Mouse (Mus musculus) spleen, adult 18-20 months (tissue): ENCODE results near the gene Rer1.

Experiments used
- DNase-seq, 2 experiments: peaks; one replicate each; pipeline ENCODE4 v3.0.0; 2022; ENCODE audit warnings: mixed read lengths in 2 of 2

The Rer1 gene

DNA sequence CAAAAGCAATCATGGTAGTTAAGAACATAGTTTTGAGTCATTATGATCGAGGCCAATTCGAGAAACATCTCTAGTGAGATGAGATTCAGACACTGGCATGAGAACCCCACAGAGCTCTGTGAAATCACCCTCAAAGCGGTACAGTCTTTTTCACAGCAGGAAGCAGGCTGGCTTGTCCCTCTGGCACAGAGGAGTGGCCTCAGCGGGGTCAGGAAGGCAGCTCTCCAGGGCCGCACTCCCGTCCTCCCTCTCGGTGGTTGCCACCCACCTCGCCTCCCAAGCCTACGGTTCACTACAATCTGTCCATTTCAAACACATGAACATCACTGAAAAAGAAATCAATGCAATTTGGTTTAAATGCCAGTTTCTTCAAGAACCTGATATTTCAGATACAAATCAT lies 11.8 kb downstream of the Rer1 start:
- DNase-seq, result no peak

DNA sequence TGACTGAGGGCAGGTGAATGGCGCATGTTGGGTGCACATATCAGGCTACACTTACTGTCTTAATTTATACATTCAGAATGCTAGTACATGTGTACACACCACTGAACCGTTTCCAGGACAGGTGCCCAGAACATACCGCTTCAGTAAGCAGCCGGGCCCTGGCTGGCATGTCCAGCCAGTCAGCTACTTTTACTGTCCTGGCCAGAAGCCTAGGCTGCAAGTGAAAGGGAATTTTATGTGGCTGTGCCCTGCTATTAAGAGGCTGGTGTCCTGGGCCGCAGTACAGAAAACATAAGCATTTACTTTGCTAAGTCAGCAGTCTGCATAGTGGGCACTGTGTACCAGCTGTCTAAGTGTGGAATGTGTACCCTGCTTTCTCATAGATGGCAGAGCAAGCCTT lies 15.3 kb downstream of the Rer1 start:
- no peak for DNase-seq

DNA sequence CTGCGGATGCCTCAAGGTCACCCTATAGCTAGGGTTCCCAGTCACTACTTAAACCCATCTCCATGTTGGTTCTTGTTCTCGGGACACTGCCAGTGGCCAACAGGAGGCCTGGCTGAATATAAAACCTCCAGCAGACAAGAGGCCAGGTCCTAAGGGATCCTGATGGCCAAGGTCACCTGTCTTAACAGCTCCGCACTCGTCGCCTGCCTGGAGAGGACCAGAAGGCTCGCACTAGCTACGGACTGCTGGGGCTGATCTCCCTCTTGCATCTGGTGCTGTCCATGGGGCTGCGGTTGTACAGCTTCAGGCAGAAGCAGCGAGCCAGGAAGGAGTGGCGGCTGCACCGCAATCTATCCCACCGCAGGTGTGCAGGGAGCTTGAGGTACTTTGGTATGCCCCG lies 16.0 kb downstream of the Rer1 start:
- no peak for DNase-seq

DNA sequence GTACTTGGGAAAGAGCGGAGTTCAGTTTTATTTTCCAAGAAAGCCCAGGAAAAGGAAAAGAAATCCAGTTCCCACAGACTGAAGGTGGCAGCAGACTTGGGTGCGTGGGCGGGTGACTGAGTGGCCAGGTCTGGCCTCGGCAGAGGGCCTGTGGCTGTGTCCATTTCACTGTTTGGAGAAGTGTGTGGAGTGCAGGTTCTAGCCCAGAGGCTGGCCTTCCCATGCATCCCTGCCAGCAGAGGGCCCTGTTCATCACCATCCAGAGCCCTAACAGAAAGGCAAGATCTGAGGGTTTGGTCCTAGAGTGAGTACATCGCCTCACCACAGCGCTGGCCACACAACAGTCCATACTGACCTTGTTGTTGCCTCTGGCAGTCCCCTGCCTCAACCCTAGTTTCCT lies 17.0 kb downstream of the Rer1 start:
- DNase-seq, result no peak

DNA sequence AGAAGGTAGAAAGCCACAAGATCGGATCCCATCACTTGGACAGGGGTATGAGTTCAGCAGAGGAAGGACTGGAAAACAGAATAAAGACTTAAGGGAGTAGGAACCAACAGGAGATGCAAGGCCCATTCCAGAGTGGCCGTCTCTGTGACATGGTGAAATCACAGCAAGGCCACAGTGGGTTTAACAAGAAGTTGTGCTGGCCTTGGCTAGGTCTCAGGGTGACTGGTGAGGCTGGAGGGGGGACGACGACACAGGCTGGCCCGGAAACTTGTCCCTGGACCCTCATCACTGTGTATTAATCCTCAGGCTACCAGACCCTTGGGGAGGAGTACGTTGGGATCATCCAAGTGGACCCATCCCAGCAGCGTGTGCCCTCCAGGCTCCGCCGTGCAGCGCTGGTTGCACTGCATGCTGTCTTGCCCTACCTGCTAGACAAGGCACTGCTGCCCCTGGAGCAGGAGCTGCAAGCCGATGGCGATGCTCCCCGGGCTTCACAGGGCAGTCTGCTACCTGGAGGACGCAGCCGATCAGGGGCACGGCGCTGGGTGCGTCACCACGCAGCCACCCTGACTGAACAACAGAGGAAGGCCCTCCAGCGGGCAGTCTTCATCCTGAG lies 17.7 kb downstream of the Rer1 start:
- DNase-seq, result no peak

DNA sequence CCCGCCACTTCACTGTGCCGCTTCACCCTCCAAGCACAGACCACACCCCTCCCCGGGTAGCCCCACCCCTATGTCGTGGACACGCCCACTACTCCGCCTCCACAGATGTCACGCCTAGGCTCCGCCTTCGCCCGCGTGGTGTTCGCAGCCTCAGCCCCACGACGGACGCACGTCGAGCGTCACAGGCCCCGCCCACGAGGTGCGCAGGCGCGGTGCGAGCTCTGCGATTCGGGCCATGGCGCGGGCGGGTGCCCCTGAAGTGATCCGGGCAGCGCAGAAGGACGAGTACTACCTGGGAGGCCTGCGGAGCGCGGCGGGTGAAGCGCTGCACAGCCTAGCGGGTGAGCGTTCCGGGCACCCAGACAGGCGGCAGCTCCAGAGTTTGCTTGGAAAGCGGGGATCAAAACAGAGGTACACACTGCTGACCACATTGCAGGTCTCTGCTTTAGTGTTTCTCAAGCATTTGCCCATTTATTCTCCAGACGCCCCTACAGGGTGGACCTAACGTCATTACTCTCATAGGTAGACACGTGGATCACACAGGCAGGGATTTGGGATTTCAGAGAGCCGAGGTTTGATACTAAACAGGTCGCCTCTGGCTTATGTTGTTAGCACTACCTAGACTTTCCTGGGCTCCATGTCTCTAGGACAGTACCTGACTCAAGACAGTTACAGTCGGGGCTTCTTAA lies 19.2 kb downstream of the Rer1 start, which contains the start of gene Pex10:
Pex10 (plus strand) TSS at position 183 of the 689 bp plus-strand sequence.
- peak; percentile 96 to 98 for DNase-seq

DNA sequence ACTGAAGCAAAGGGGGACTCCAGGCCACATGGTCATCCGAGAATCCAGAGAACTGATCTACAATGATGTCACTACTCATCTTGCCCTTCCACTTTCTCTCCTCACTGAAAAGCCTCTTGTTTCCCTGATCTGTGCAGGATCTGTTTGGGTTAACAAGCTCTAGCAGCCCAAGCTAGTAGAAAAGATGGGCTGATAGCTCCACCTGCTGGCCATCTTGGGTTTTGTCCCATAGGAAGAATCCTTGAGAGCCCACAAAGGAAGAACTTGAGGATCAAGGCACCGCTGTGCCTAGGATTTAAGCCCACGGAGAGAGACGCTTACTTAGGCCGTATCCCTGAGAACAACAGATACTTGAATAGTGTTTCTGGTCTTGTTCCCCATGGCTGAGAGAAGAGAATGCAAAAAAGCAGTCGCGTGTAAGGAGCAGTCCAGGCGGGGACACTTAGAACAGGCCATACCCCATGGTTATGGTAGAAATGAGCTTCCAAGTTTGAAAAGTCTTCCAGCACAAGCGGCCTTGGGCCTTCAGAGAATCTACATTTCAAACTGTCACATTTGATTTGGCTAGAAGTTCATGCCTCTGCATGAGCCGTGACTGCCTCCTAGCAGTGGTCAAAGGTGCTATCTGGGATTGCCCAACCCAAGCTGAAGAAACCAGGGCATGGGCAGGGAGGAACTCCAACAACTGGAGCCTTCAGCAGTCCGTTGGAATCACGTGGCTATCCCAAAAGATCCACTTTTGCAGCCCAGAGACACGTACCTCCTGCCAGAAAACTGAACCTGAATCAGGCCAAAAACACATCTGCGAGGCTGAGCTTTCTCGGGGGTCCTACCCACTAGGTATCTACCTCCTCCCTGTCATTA lies 20.0 kb downstream of the Rer1 start:
- peak; percentile 61 to 81 for DNase-seq

DNA sequence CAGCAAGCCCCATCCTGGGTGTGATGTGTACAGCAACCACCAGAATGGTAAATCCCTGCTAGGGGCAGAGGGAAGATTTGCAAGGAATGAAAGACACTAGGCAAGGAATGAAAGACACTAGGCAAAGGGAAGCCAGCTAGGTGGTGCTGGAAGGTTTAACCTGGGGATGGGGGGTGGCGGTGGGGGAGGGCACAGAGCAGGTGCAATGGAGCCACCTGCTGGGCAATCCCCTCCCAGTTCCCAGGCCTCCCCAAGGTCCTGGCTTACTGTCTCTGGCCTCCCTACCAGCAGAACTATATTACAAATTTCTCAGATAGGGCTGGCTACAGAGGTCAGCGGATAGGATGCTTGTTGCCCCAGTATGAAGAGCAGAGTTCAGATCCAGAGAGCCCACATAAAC lies 21.7 kb downstream of the Rer1 start:
- no peak for DNase-seq

DNA sequence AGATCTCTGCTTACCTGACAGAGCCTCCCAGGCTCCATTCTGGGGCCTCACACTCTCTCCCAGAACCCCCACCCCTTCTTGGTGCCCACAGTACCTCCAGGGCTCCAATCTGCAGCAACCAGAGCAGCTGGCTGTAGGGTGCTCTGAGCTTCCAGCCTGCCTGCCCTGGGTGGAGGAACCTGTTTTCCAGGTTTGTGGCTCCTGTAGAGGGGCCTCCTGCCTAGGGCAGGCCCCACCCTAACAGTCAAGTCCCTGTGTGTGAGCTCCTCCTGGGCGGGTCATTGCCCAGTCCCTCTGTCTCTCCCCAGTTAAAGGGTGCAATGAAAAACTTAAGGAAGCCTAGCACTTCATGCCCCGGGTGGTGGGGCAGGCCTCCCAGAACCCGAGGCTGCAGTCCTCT lies 22.3 kb downstream of the Rer1 start:
- no peak for DNase-seq

DNA sequence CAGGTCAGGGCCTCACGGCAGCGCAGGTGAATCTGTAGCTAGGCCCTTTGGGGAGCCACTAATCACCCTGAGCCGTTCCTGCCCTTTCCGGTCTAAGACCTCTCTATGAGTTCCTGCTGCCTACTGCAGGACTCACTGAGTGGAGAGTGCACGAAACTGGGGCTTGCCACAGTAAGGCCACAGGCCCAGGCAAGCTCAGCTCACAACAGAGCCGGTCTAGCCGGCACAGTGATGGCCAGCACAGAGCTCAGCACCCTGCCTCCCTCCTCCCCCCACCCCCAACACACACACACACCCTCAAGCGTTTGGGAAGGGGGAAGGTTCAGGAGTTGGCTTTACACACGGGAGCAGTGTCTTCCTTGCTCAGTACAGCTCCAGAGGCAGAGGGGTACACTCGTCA lies 27.9 kb downstream of the Rer1 start:
- DNase-seq, result no peak

DNA sequence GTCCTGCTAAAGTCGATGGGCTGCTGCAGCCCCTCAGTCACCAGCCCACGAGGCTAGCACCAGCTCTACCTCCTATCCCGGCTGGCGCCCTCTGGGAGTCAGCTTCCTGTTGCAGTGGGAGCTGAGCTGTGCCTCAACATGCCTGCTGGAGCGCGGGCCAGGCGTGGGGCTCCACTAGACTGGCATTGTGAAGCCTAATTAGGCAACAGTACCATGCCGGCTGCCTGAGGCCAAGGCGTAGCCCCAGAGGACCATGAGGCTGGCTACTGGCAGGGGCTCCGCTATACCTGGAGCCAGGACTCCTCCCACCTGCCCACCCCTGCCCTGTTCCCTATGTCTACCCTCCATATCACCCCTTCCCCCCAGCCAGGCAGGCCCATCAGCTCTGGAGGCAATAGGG lies 29.5 kb downstream of the Rer1 start, which contains the start of gene Plch2:
Plch2 (minus strand) TSS at position 61 of the 400 bp plus-strand sequence.
- DNase-seq, result no peak

DNA sequence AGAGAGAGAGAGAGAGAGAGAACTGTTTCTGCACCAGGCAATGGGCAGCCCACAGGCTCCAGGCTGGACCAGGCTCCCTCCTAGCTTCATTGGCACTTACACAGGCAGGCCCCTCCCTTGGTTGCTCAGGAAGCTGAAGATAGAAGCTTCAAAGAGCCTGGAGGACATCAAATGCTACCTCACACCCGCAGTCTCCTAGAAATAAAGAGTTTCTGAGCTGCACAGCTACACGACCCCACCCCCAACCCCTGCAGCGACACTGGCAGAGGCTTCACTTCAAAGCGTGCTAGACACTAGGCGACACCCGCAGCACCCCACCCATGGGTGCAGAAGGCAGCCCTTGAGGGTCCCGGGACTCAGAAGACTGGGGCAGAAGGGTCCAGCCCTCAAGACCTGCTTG lies 36.1 kb downstream of the Rer1 start:
- DNase-seq, result peak in 1 of 2 experiments; percentile 26

DNA sequence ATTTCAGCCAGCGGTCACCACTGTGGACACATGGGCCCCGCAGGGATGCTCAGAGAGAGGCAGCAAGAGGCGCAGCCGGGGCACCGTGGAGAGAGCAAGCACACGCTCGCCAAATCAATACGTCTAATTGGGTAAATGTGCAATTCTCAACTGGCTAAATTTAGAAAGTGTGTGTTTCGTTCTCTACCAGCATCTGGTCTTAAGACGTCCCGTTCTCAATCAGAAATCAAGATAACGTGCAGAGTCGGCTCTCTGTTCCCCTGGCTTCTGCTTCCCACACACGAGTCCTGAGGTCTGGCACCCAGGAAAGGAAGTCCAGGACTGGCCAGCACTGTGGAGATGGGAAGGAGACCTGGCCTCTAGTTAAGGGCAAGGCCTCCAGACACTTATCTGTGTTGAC lies 39.5 kb downstream of the Rer1 start:
- DNase-seq, result no peak

DNA sequence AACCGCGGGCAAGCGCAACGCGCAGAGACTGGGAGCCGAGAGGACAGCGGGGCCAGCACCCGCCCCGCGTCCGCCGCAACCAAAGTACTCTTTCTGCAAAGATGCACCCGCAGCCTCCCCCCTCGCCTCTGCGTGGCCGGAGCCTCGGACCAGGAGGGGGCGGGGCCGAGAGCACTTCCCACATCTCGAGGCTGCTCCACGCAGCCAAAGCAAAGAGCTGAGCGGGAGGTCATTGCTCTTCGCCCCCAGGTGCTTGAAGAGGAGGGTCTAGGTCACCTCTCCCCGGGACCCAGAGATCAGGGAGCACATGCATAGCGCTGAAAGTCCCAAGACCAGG lies 42.9 kb downstream of the Rer1 start:
- DNase-seq, result no peak

DNA sequence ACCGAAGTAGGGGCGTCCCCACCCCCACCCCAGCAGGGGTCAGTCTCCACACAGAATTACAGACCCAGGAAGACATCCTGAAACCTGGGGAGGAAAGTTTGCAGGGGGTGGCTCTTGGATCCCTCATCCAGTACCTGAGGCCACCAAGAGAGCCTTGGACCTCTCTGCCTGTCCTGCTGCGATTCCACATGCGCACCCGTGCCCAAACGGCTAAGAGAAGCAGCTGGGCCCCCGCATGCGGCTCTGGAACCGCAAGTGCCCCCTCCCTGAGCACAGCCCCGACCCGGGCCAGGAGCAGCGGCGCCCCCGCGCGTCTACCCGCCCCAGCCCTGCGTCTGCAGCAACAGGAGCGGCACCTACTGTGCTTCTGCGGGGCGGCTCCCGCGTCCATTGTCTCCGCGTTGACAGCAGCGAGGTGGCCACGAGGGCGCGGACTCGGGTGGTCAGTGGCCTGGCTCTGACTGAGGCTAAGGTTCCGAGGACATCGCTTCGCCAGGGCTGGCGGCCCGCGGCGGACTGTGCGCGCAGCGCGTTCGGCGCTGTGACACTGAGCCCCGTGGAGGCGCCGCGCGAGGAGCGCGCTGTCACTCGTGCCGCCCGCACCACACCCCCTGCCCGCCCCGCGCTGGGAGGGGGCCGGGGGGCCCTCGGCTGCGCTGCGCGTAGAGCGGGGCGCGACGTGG lies 43.4 kb downstream of the Rer1 start:
- DNase-seq, result no peak

DNA sequence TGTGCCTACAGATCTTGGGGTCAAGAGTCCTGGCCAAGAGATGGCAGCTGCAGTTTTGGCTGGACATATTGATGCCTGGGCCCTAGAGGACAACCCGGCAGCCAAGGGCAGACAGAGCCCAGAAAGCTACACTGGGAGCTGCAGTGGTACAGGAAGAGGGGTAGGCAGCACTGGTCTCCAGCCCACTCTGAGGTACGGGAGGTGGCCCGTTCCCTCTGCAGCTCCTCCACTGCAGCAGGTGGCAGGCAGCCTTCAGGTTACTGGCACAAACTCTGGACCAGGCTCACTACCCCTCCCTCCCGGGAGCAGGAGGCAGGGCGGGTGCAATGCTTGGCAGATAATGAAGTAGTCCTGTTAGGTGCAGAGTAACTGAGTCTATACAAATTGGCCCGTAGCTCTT lies 45.5 kb downstream of the Rer1 start:
- no peak for DNase-seq

DNA sequence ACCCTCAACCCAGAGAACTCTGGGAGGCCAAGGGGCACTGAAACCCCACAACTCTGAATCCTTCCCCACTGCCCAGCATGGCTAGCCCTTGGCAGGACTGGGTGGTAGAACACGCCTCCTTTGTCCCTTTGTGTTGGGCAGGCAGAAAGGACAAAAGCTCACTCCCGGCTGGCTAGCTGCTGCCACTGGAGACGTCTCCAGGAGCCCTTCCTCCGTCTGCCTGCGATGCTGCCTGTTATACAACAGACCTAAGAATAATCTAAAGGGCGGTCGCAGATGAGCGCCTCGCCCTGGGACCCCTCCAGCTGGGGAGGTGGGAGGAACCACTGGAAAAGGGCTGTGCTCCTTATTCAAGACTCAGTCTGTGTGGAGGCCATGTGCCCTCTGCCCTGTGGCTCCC lies 46.0 kb downstream of the Rer1 start:
- no peak for DNase-seq

DNA sequence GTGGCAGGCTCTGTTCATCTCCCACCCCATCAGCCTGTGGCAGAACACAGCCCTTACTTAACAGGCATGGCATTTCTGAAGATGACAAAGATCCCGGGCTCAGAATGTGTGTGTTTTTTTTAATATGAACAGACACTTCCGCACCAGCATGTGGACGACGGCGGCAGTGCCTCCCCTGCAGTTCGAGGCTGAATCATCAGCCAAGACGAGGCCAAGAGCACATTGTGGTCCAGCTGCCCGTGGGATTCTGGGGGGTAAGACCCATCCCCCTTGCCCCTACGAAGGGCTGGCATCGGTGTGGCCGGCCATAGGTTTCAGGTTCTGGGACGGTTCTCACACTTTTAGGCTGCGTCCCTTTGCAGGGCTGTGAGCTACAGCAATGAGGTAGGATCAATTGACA lies 51.4 kb downstream of the Rer1 start:
- DNase-seq, result no peak

DNA sequence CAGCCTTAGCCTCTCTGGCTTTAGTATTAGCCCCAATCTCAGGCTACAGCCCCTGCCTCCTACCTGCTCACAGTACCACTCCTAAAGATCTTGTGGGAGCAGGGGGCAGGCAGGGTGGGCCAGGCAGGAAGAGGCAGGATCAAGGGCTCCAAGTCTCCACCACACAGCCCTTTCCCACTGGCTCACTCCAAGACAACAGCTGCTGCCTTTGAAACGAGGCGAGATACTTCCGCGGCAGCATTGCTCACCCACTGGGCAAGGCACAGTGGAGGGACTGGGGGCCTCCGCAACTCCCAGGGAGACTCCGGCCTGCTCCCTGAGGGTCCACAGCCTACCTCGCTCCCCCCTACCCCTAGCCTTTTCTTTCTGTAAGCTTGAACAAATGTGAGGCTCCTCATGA lies 52.0 kb downstream of the Rer1 start:
- no peak for DNase-seq

DNA sequence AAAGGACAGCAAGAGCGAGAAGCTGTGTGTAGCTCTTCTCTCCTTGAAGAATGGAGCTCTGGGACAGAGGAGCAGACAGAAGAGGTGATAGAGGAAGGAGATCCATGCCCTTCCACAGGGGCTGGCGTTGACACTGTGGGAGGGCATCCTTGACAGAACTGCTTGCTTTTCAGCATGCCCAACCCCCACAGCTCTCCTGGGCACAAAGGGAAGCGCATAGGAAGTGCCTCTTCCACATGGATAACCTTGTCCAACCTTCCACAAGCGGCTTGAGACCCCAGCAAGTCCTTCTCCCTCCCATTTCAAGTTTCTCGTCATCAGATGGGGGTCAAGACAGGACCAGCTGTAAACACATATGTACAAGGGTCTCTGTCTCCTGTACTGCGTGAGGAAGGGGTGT lies 53.1 kb downstream of the Rer1 start:
- no peak for DNase-seq

DNA sequence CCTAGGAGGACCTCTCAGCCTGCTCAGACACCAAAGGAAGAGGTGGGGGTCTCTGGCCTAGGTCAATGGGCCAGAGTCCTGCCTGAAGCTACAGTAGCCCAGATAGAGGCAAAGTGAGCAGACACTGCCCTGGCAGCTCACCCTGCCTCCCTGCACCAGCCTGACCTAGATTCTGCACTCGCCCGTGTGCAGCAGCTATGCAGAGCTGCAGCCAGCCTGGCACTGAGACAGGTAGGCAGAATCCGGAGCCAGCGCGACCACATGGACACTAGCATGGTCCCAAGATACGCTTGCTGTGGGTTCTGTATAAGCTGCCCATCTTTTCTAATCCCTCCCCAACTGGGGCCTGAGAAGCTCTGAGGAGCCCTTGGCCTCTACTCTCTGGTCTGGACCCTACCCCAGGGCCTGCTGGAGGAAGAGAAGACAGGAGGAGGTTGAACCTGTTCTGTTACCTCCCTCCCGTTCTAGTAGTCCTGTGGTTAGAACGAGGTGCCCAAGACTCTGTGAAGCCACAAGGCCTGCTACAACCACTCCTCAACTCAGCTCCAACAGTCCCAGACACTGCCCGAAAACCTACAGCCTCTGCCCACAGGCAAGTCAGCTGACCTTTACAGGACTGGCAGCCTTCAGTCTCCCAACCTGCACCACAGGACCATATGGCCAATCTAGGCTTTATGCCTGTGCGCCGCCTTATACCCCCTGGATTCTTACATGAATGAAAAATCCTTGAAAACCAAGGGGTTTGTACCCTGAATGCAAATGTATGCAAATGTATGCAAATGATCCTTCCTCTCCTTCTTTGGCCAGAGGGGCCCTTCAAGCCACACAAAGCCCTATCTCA lies 61.8 kb downstream of the Rer1 start:
- no peak for DNase-seq
